Mouse (Mus musculus) megakaryocyte, embryonic 14.5 days (primary cell): Measurements from ENCODE around the gene Fth1. TPM values are rescaled to one million over a fixed set of nuclear protein-coding genes. Genes with fewer than 3 reads are reported as not detected.

Source experiments
- H3K27me3 ChIP-seq: replicated peaks from 2 replicates; pipeline ENCODE3; 2012; ENCODE audit warnings: inconsistent platforms
- H3K36me3 ChIP-seq: replicated peaks from 2 replicates; pipeline ENCODE3; 2012; ENCODE audit warnings: low read length, inconsistent platforms, mixed read lengths
- H3K4me1 ChIP-seq: 2 replicates; pipeline ENCODE4 v1.6.1; 2012; ENCODE audit warnings: inconsistent platforms
- H3K4me3 ChIP-seq: replicated peaks from 2 replicates; pipeline ENCODE3; 2012; ENCODE audit warnings: moderate library complexity, mild to moderate bottlenecking, inconsistent platforms
- H3K9me3 ChIP-seq: 2 replicates; pipeline ENCODE4 v1.6.1; 2012; ENCODE audit warnings: inconsistent platforms
- FLI1 ChIP-seq: IDR thresholded peaks from 2 replicates; pipeline ENCODE4 v1.6.1; 2012; ENCODE audit warnings: low read length, inconsistent platforms, mixed read lengths
- GATA1 ChIP-seq: IDR thresholded peaks from 3 replicates; pipeline ENCODE4 v1.6.1; 2012; ENCODE audit warnings: mixed read lengths, low read length, inconsistent platforms, borderline replicate concordance
- polyA plus RNA-seq: library from polyadenylated mRNA; stranded (reverse); fragments of >175 nt; gene quantifications from 2 replicates; pipeline ENCODE4 v1.2.3, GENCODE M21; 2012; ENCODE audit warnings: low replicate concordance; ENCODE audit not compliant: insufficient read depth

Gene Fth1
- polyA plus RNA-seq, 1 experiment: 23,567 TPM

DNA sequence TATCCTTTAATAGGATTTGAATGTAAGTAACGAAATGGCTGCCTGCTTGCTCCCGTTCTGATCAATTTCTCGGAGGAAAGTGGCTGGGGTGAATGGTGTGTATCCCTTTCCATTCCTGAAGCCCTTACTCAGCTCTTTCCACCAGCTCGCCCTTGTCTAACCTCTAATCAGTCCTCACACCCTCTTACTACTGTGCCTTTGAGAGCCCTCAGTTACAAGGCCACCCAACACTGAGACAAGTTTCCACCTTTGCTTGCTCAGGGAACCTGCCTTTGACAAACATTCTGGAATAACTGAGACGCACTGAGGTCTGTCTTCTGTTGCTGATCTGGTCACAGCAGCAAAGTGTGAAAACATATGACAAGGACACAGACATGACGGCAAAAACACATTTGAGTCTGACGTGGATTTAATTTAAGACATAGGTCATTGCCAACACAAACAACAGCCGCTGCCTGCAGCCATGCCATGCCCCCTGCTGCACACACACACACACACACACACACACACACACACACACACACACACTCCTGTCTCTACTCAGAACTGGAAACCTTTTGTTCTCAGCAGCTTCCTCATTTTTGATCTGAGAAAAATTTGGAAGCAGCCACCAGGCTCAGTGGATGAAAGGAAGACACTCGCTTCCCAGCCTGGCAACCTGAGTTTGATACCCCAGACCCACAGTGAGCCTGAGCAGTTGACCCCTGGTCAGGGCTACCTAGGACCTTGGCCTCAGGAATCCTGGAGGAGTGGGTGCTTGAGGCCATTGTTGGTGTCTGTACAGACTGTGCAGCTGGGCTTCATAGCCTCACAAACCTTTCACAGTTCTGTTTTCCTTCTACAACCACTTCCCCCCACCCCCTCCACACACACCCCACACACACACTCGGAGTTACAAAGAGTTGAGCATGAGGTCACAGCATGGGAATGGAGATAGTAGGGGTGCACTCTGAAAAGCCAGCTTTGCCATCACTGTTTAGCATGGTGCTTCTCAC lies 37.6 kb upstream of the Fth1 start:
- no peak overlapping the region for H3K4me3 ChIP-seq
- TF ChIP-seq GATA1 (no peak), FLI1 (no peak)
- H3K9me3 ChIP-seq: peaks cover 8% of the 10 kb centered on the region
- peaks cover 92% of the 10 kb centered on the region for H3K27me3 ChIP-seq
- peaks cover 48% of the 10 kb centered on the region for H3K4me1 ChIP-seq
- H3K36me3 ChIP-seq: no peaks in the 10 kb centered on the region

DNA sequence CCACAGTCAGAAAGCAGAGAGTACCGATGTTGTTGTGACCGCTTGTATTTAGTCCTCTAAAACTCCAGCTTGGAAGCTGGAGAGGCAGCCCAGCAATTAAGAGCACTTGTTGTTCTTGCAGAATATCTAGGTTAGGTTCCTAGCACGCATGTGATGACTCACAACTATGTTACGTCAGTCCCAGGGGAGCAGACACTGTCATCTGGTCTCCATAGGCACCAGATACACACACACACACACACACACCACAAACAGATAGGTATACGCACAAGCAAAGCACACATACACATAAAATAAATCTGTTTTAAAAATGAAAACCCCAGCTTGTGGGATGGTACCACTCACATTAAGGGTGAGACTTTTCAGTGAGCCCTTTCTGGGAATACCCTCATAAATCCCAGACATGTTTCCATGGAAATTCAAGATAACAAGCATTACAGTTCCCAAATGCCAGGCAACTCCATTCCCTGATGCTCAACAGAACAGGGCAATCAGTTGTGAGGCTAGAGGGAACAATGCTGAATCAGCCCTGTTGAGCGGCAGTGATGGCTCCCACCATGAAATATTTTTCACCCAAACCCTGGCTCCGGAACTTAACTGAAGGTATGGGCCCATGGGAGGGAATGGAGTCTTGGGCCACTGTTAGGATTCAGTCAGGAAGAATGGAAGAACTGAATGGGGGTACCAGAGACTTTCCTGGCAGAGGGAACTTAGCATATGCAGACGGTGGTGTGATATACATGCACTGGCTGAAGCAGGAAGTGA lies 34.4 kb upstream of the Fth1 start:
- Histone ChIP-seq H3K27me3 (peaks cover 69% of the 10 kb centered on the region), H3K9me3 (peaks cover 26% of the 10 kb centered on the region), H3K4me1 (peaks cover 27% of the 10 kb centered on the region), H3K4me3 (no peak overlapping the region), H3K36me3 (no peaks in the 10 kb centered on the region)
- TF ChIP-seq FLI1: no peak
- TF ChIP-seq GATA1: no peak

DNA sequence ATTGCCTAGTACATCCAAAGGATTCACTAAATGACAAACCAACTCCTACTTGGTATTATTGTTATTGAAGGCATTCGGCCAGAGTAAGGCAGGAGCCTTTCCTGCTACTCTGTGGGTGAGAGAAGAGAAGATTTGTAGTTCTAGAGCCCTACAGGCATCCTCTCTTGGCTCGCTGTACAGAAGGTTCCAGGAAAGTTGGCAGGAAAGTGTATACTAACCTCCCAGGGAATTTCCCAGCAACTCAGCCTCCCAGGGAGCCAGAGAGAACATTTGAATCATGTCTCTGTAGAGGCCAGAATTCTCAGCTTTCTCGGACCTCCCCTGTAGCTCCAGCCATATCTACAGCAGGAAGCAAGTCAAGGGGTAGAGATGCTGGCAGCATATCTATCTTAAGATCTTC lies 33.4 kb upstream of the Fth1 start:
- Histone ChIP-seq H3K27me3 (peaks cover 61% of the 10 kb centered on the region), H3K4me3 (no peak overlapping the region), H3K9me3 (peaks cover 27% of the 10 kb centered on the region), H3K36me3 (no peaks in the 10 kb centered on the region), H3K4me1 (peaks cover 17% of the 10 kb centered on the region)
- no peak for TF ChIP-seq FLI1
- no peak for TF ChIP-seq GATA1

DNA sequence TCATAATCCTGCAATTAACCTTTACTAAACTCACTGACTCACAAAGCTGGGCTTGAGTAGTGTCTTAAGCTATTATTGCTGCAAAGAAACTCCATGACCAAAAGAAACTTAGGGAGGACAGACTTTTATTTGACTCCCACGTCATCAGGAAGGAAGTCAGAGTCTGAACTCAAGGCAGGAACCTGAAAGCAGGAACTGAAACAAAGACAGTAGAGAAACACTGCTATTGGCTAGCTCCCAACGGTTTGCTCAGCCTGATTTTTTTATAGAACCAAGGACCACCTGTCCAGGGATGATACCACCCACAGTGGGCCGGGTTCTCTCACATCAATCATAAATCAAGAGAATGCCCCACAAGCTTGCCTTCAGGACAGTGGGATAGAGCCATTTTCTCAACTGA lies 28.0 kb upstream of the Fth1 start:
- H3K27me3 ChIP-seq: peaks cover 37% of the 10 kb centered on the region
- peaks cover 39% of the 10 kb centered on the region for H3K9me3 ChIP-seq
- TF ChIP-seq FLI1: no peak
- TF ChIP-seq GATA1: no peak
- peaks cover 33% of the 10 kb centered on the region for H3K4me1 ChIP-seq
- no peak overlapping the region for H3K4me3 ChIP-seq
- H3K36me3 ChIP-seq: no peaks in the 10 kb centered on the region

DNA sequence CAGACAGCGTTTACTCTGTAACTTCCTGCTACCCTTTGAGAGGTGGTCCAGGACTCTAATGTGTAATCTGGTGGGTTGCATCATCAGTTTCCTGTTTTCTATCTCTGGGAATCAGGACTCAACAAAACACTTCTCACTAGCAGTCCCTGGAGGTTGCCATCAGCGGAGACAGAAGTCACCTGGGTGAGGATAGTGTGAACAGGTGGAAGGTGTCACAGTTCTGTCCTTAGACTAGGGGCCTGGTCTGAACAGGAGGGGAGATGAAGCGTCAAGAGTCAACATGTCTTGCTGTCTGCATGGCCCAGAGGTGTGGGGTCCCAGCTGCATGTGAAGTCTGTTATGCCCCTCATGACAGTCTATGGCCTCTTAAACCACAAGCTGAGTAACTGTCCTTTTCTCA lies 27.5 kb upstream of the Fth1 start:
- Histone ChIP-seq H3K4me1 (peaks cover 36% of the 10 kb centered on the region), H3K36me3 (no peaks in the 10 kb centered on the region), H3K9me3 (peaks cover 36% of the 10 kb centered on the region), H3K4me3 (peak overlapping the region; percentile 33), H3K27me3 (peaks cover 35% of the 10 kb centered on the region)
- TF ChIP-seq GATA1 (no peak), FLI1 (no peak)

DNA sequence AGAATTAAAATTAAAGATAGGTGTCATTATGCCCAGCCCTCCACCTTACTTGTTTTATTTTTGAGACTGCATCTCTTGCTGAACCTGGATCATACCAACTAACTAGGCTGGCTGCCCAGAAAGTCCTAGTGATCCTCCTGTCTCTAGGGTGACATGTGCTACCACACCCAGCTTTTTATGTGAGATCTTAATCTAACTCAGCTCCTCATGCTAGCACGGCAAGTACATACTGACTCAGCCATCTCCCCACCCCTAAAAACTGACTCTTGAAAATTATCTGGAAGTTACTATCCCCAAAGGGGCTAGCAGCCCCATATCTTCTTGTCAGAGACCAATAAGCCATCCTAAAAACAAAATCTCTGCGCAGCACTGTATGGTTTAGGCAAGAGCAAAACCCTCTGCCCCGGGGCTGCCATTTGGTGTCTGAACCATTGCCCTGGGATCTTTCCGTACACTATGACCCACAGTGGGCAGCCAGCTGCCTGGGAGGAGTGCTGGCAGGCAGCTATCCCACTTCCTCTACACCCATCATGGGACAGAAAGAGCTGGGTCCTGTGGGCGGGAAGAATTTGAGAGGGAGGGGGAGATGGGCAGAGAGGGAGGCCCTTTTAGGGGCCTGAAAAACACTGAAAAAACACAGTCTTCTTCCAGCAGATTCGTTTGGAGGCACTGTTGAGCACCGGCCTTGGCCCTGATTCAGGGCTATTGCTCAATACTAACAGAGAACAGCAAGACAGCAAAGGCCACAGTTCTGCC lies 26.2 kb upstream of the Fth1 start:
- peaks cover 36% of the 10 kb centered on the region for H3K4me1 ChIP-seq
- no peak overlapping the region for H3K4me3 ChIP-seq
- TF ChIP-seq FLI1 (no peak), GATA1 (no peak)
- H3K36me3 ChIP-seq: no peaks in the 10 kb centered on the region
- H3K27me3 ChIP-seq: peaks cover 37% of the 10 kb centered on the region
- peaks cover 30% of the 10 kb centered on the region for H3K9me3 ChIP-seq

DNA sequence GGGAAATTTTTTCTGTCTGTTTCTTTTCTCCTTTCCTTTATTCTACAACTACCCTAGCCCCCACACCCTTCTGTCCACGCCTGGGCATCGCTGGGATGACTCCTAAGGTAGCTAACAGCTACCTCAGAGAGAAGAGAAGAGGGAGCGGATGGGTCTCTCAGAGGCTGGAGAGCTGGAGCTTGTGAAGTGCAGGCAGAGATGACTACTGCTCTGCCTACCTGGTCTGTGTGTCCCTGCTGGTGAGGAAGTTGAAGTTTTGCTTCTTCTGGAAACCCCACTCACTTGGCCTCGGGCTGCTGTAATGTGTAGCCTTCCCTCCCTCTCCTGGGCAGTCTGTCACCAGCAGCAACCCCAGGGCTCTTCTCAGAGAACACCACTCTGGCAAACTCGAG lies 25.6 kb upstream of the Fth1 start:
- Histone ChIP-seq H3K4me3 (peak overlapping the region; percentile 76), H3K27me3 (peaks cover 43% of the 10 kb centered on the region), H3K9me3 (peaks cover 24% of the 10 kb centered on the region), H3K4me1 (peaks cover 36% of the 10 kb centered on the region), H3K36me3 (no peaks in the 10 kb centered on the region)
- TF ChIP-seq GATA1 (no peak), FLI1 (no peak)

DNA sequence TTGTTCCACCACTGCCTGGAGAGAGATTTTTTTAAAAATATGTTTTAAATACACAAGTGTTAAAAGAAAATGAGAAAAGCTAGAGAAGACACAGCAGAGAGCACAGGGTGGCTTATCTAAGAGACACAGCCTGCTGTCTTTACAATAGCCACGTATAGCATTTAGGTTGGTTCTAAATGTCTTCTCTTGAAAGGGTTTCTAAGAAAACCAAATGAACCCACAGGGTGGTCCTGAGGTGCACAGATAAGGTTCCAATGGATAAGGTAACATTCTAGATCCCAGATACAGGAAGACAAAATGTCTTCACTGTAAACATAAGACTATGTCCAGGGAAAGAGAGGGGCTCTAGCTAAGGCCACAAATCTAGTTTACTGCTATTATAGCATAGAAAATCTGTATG lies 25.0 kb upstream of the Fth1 start:
- Histone ChIP-seq H3K4me1 (peaks cover 36% of the 10 kb centered on the region), H3K36me3 (no peaks in the 10 kb centered on the region), H3K9me3 (peaks cover 18% of the 10 kb centered on the region), H3K27me3 (peaks cover 46% of the 10 kb centered on the region), H3K4me3 (no peak overlapping the region)
- TF ChIP-seq FLI1: no peak
- no peak for TF ChIP-seq GATA1

DNA sequence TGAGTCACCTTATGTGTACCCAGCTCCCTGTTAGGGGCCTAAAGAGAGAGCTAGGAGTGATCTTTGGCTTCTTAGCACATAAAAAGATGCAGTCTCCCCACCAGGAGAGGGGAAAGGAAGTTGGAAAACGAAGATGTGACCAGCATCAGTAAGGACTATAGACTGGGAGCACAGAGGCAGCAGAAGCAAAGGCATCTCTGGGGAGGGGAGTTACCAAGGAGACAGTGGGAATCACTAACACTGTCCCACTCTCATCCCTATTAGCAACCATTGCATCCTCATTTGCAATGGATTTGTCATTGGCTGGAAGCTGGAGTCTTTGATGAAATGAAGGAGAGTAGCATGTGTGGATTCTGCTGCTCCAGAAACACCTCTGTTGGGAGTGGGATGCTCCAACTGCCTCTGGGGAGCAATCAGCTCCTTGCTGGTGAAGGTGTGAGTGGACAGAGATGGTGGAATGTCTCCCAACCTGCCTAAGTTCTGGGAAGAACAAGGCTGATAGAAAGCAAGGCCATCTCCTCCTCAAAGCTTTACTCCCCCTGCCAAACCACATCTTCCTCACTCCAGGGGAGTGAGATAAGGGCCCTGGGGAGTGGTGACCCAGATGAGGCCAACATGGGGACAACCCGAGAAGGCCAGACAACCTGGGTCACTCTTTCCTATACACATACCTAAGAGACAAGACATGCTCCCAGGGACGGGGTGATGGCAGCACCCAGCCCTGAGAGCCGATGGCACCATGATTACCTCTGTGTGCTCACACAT lies 23.6 kb upstream of the Fth1 start:
- TF ChIP-seq GATA1: no peak
- TF ChIP-seq FLI1: no peak
- Histone ChIP-seq H3K4me1 (peaks cover 36% of the 10 kb centered on the region), H3K36me3 (no peaks in the 10 kb centered on the region), H3K9me3 (peaks cover 14% of the 10 kb centered on the region), H3K27me3 (peaks cover 52% of the 10 kb centered on the region), H3K4me3 (peak overlapping the region; percentile 38)
